Mouse (Mus musculus): ENCODE results near the gene Olfr945. TPM values are rescaled to one million over a fixed set of nuclear protein-coding genes. Genes with fewer than 3 reads are reported as not detected.

Olfr945 gene
- not detected in 2 replicates for polyA plus RNA-seq (2016; fragmentation: Nextera tagmentation; extraction: Ambion mirVana)

DNA sequence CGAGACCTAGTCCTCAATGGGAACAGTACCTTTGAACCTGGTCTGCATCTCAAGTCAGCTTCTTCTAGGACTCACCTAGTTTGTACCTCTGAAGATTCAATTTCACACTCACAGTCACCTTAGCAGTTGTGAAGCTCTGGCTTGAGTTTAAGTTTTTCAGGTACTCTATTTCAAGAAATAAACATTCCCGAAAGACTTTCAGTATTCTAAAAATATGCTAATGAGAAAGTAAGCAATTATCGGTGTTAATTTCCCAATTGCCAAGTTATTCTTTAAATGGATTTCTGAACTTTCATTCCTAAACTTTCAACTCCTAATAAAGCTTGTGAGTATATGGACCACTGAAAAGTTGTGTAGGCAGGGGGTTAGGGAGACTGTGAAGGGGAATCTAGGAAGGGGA lies at the start of gene Olfr945:
Olfr945 (minus strand) TSS at position 101 of the 400 bp plus-strand sequence.
- Histone ChIP-seq H3K9me3 (replicated peaks) (no peaks in the 10 kb centered on the region), H3K27me3 (ENCODE audit: low read depth, poor library complexity, severe bottlenecking) (no peaks in the 10 kb centered on the region), H3K4me1 (no peaks in the 10 kb centered on the region), H3K27ac (no peak within 1 kb of the TSS), H3K4me3 (no peak within 1 kb of the TSS), H3K36me3 (no peaks in the 10 kb centered on the region)
- no peak for DNase-seq (ENCODE audit: low spot score)
- WGBS, result 91% methylated on average over 3 of the region's 3 CpGs

DNA sequence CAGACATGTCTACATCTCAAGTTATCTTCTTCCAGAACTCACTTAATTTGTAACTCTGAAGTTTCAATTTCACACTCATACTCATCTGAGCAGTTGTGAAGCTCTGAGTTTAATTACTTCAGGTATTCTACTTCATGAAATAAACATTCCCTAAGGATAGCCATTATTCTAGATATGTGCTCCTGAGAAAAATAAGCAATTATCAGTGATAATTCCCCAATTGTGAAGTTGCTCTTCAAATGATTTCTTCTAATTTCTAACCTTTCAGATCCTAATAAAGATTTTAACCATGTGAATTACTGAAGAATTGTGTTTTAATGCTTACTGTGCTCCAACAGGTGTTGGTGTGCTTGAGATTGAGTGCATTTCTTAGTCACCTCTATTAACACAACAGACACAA lies 49.3 kb upstream of the Olfr945 start, which contains the start of gene Olfr948:
Olfr948 (minus strand) TSS at position 101 of the 400 bp plus-strand sequence.
- DNase-seq (ENCODE audit: low spot score), result no peak
- H3K27me3 ChIP-seq (ENCODE audit: low read depth, poor library complexity, severe bottlenecking), result no peaks in the 10 kb centered on the region
- no peak within 1 kb of the TSS for H3K27ac ChIP-seq
- no peak within 1 kb of the TSS for H3K4me3 ChIP-seq
- no peaks in the 10 kb centered on the region for H3K4me1 ChIP-seq
- H3K9me3 ChIP-seq (replicated peaks), result no peaks in the 10 kb centered on the region
- H3K36me3 ChIP-seq, result no peaks in the 10 kb centered on the region

DNA sequence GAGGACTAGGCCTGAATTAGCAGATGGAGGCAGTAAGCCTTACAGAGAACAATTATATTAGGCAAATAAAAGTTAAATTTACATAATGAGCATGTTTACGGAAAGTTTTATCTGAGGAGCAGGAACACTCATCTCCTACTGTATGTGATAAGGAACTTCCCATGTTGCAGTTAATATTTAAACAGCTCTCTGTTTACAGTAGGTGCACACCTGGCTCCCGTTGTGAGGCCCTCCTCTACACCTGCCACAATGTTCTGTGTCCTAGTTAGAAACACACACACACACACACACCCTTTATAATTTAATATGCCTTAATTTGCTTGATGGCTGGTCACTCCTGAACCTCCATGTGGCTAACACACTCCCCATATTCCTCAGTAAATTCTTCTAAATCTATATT lies 10.5 kb upstream of the Olfr945 start:
- H3K4me3 ChIP-seq, result no peak overlapping the region
- H3K27me3 ChIP-seq (ENCODE audit: low read depth, poor library complexity, severe bottlenecking), result no peaks in the 10 kb centered on the region
- DNase-seq (ENCODE audit: low spot score), result no peak
- no peaks in the 10 kb centered on the region for H3K36me3 ChIP-seq
- 88% methylated on average over 2 of the region's 2 CpGs for WGBS
- no peaks in the 10 kb centered on the region for H3K9me3 ChIP-seq (replicated peaks)
- H3K4me1 ChIP-seq, result no peaks in the 10 kb centered on the region
- no peak overlapping the region for H3K27ac ChIP-seq

DNA sequence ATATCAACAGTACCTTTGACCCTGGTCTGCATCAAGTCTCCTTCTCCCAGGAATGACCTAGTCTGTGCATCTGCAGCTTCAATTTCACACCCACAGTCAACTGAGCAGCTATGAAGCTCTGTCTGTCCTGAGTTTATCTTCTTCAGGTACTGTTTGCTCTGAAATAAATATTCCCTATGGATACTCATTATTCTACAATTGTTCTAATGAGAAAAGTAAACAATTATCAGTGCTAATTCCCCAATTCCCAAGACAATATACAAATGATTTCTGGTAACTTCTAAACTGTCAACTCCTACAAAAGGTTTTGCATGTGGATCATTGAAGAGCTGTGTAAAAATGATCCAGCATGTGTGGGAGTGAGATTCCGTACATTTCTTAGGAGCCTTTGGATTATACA lies 26.7 kb downstream of the Olfr945 start, which contains the start of gene Olfr1537:
Olfr1537 (minus strand) TSS at position 101 of the 400 bp plus-strand sequence.
- Histone ChIP-seq H3K4me3 (no peak within 1 kb of the TSS), H3K4me1 (no peaks in the 10 kb centered on the region), H3K27ac (no peak within 1 kb of the TSS), H3K36me3 (no peaks in the 10 kb centered on the region), H3K9me3 (replicated peaks) (no peaks in the 10 kb centered on the region), H3K27me3 (ENCODE audit: low read depth, poor library complexity, severe bottlenecking) (no peaks in the 10 kb centered on the region)
- DNase-seq (ENCODE audit: low spot score), result no peak
- 97% methylated on average over 1 of the region's 1 CpGs for WGBS

Other genes starting within 250 kb of the Olfr945 start
- gene Olfr937, start 211.9 kb downstream of the Olfr945 start, polyA plus RNA-seq (2016; fragmentation: Nextera tagmentation; extraction: Ambion mirVana), result not detected in 2 replicates
- not detected in 2 replicates for gene Olfr938, start 197.9 kb downstream of the Olfr945 start, polyA plus RNA-seq (2016; fragmentation: Nextera tagmentation; extraction: Ambion mirVana)
- not detected in 2 replicates for gene Olfr27, start 148.7 kb downstream of the Olfr945 start, polyA plus RNA-seq (2016; fragmentation: Nextera tagmentation; extraction: Ambion mirVana)
- gene Olfr943, start 110.5 kb downstream of the Olfr945 start, polyA plus RNA-seq (2016; fragmentation: Nextera tagmentation; extraction: Ambion mirVana), result not detected in 2 replicates
- gene Olfr944, start 74.9 kb downstream of the Olfr945 start, polyA plus RNA-seq (2016; fragmentation: Nextera tagmentation; extraction: Ambion mirVana), result not detected in 2 replicates
- not detected in 2 replicates for gene Olfr1537, start 26.8 kb downstream of the Olfr945 start, polyA plus RNA-seq (2016; fragmentation: Nextera tagmentation; extraction: Ambion mirVana)
- gene Olfr948, start 49.2 kb upstream of the Olfr945 start, polyA plus RNA-seq (2016; fragmentation: Nextera tagmentation; extraction: Ambion mirVana), result not detected in 2 replicates
- gene Olfr951, start 110.6 kb upstream of the Olfr945 start, polyA plus RNA-seq (2016; fragmentation: Nextera tagmentation; extraction: Ambion mirVana), result not detected in 2 replicates
- not detected in 2 replicates for gene Olfr952, start 150.3 kb upstream of the Olfr945 start, polyA plus RNA-seq (2016; fragmentation: Nextera tagmentation; extraction: Ambion mirVana)
- not detected in 2 replicates for gene Olfr954, start 179.9 kb upstream of the Olfr945 start, polyA plus RNA-seq (2016; fragmentation: Nextera tagmentation; extraction: Ambion mirVana)
- not detected in 2 replicates for gene Olfr955, start 195.1 kb upstream of the Olfr945 start, polyA plus RNA-seq (2016; fragmentation: Nextera tagmentation; extraction: Ambion mirVana)
- gene Olfr44, start 217.2 kb upstream of the Olfr945 start, polyA plus RNA-seq (2016; fragmentation: Nextera tagmentation; extraction: Ambion mirVana), result not detected in 2 replicates
- not detected in 2 replicates for gene Olfr957, start 239.0 kb upstream of the Olfr945 start, polyA plus RNA-seq (2016; fragmentation: Nextera tagmentation; extraction: Ambion mirVana)

All from limb, embryonic 10.5 days (tissue).